Mouse (Mus musculus) spleen, adult 2 months (tissue): ENCODE data around the gene Prss30.

ENCODE experiments used
- CTCF ChIP-seq: fragments of 200-500 bp; IDR thresholded peaks from 2 replicates; pipeline ENCODE4 v1.5.1; 2011; ENCODE audit warnings: mild to moderate bottlenecking, inconsistent platforms; ENCODE audit not compliant: insufficient read depth, insufficient read length, insufficient replicate concordance; ENCODE audit errors: extremely low read depth
- POLR2A ChIP-seq: fragments of 200-500 bp; IDR thresholded peaks from 2 replicates; pipeline ENCODE4 v1.6.1; 2011; ENCODE audit warnings: low read depth, low read length, inconsistent platforms

GRCm38 (mm10) chr17:23993559-23994428 lies 13.4 kb upstream of the Prss30 start:
- TF ChIP-seq CTCF (peak; percentile 53; the same call in 1 of the 2 replicates), POLR2A (no peak)
